Mouse (Mus musculus) gastrocnemius, postnatal 14 days (tissue): Measurements from ENCODE around the gene Vti1a. TPM values are rescaled to one million over a fixed set of nuclear protein-coding genes. Genes with fewer than 3 reads are reported as not detected.

ENCODE experiments used
- DNase-seq: peaks from one replicate; pipeline ENCODE4 v3.0.0; 2021; ENCODE audit warnings: mixed read lengths
- intact Hi-C: fragments of 180-260 bp; cut with DNase I; formaldehyde crosslinking; loops from one replicate; pipeline ENCODE4 v1.15.1; 2025; ENCODE audit warnings: low total_unique reads
- long read RNA-seq, 2 experiments: library from polyadenylated mRNA; stranded (forward); transcript quantifications; one replicate each; pipeline ENCODE4 v2.0.0; 2021
- total RNA-seq, 2 experiments: library from RNA; stranded (reverse); gene quantifications; 2 replicates each; pipeline ENCODE4 v1.2.3; 2021

Vti1a gene
- total RNA-seq = 10 to 100 TPM; 14.4 to 14.6 TPM
- long read RNA-seq, experiment 1, full-length matches to known transcripts = 4 of 22 reads
- long read RNA-seq, experiment 1, partial matches to known transcripts = 2 of 22 reads
- long read RNA-seq, experiment 1, other reads (novel, unspliced or antisense) = 16 of 22 reads
- long read RNA-seq, experiment 2, transcript Vti1a-201 (8 exons, 3,405 nt) = major isoform, 8 of 16 reads
- long read RNA-seq, experiment 2, partial matches to known transcripts = 1 of 16 reads
- long read RNA-seq, experiment 2, other reads (novel, unspliced or antisense) = 7 of 16 reads

- intact Hi-C loops = no loop called here
- DNase-seq = peak; percentile 87
Measured at GRCm38 (mm10) chr19:55316109-55316714, at the start of gene Vti1a. Gene Vti1a, plus strand, starts transcription at chr19:55316295.

- intact Hi-C loops = no loop called here
- no peak for DNase-seq
Measured at GRCm38 (mm10) chr19:55266786-55267185, 49.3 kb upstream of the Vti1a start.

- intact Hi-C loops = no loop called here
Measured at GRCm38 (mm10) chr19:55268150-55268549, 47.9 kb upstream of the Vti1a start.

GRCm38 (mm10) chr19:55269051-55269450 is 47.0 kb upstream of the Vti1a start:
- intact Hi-C loops = no loop called here
- DNase-seq = no peak

More at GRCm38 (mm10) chr19:55268150-55268549, 47.9 kb upstream of the Vti1a start:
- no peak for DNase-seq

GRCm38 (mm10) chr19:55271448-55271847 is 44.6 kb upstream of the Vti1a start:
- DNase-seq = no peak
- intact Hi-C loops = no loop called here

GRCm38 (mm10) chr19:55273340-55273739 is 42.8 kb upstream of the Vti1a start:
- DNase-seq = no peak
- intact Hi-C loops = no loop called here

- DNase-seq = no peak
- intact Hi-C loops = no loop called here
Measured at GRCm38 (mm10) chr19:55276100-55276499, 40.0 kb upstream of the Vti1a start.

- no peak for DNase-seq
- intact Hi-C loops = no loop called here
Measured at GRCm38 (mm10) chr19:55276770-55277169, 39.3 kb upstream of the Vti1a start.

- DNase-seq = no peak
- intact Hi-C loops = no loop called here
Measured at GRCm38 (mm10) chr19:55284093-55284492, 32.0 kb upstream of the Vti1a start.

GRCm38 (mm10) chr19:55286034-55286433 is 30.1 kb upstream of the Vti1a start:
- no peak for DNase-seq
- intact Hi-C loops = no loop called here

- no peak for DNase-seq
- intact Hi-C loops = no loop called here
Measured at GRCm38 (mm10) chr19:55288974-55289373, 27.1 kb upstream of the Vti1a start.

- intact Hi-C loops = no loop called here
- no peak for DNase-seq
Measured at GRCm38 (mm10) chr19:55290621-55291270, 25.3 kb upstream of the Vti1a start.

- intact Hi-C loops = no loop called here
- DNase-seq = no peak
Measured at GRCm38 (mm10) chr19:55292210-55292850, 23.8 kb upstream of the Vti1a start.

- intact Hi-C loops = no loop called here
- no peak for DNase-seq
Measured at GRCm38 (mm10) chr19:55293175-55293574, 22.9 kb upstream of the Vti1a start.

GRCm38 (mm10) chr19:55295075-55295474 is 21.0 kb upstream of the Vti1a start:
- intact Hi-C loops = no loop called here
- DNase-seq = no peak

GRCm38 (mm10) chr19:55295556-55295955 is 20.5 kb upstream of the Vti1a start:
- no peak for DNase-seq
- intact Hi-C loops = no loop called here

GRCm38 (mm10) chr19:55296301-55296700 is 19.8 kb upstream of the Vti1a start:
- no peak for DNase-seq
- intact Hi-C loops = no loop called here

- intact Hi-C loops = no loop called here
Measured at GRCm38 (mm10) chr19:55297489-55297888, 18.6 kb upstream of the Vti1a start.

GRCm38 (mm10) chr19:55297961-55298360 is 18.1 kb upstream of the Vti1a start:
- intact Hi-C loops = no loop called here
- DNase-seq = no peak

More at GRCm38 (mm10) chr19:55297489-55297888, 18.6 kb upstream of the Vti1a start:
- no peak for DNase-seq

- intact Hi-C loops = no loop called here
- DNase-seq = no peak
Measured at GRCm38 (mm10) chr19:55299378-55299777, 16.7 kb upstream of the Vti1a start.
